Comparison of ENCODE assay signal across 8 mouse cellular contexts in the genomic region with DNA sequence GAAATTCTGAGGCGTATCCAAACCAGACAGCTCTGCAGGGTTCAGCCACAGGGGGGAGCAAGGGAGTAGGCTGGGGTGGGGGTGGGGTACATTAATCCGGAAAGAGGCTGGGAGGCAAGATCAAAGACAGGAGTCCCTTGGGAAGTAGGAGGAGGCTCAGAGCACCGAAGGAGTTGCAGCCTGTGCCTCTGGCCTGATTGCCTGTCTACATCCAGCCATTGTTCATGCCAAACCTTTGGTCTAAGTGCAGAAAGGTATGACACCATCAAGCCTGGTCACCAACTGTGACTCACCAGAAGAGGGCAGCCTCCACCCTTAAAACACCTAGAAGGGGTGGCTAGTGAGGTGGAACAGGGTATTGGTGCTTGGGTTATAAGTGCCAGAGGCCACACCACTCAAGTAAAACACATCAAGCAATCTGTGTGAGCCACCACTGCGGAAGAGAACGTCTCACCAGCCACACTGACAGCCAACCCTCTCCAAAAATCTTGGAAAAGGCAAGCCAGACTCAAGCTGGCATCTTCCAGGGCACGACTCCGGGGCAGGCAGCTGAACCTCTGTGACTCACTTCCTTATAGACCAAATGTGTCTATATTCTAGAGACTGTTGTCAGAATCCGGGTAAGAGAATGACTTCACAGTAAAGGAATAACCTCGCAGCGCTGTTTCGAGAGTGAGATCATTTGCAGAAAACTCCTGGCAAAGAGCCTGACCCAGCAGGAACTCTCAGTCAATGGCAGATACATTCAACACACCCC. TPM values are rescaled to one million over a fixed set of nuclear protein-coding genes. Genes with fewer than 3 reads are reported as not detected.
DNase-seq lines count a peak whose midpoint lies in the region; ATAC-seq and TF ChIP-seq lines count a peak whose summit lies in the region.

No protein-coding gene starts in this region.

- H3K27me3 ChIP-seq in forebrain, embryonic 11.5 days (ENCODE audit: control insufficient read depth, insufficient read depth, low read length): peaks cover 5% of the 10 kb centered on the region
- no peaks in the 10 kb centered on the region for H3K27me3 ChIP-seq in forebrain, embryonic 16.5 days (replicated peaks; ENCODE audit: control insufficient read depth, insufficient read depth, low read length)
- no peaks in the 10 kb centered on the region for H3K27me3 ChIP-seq in ES-Bruce4 (ENCODE audit: control insufficient read depth, insufficient read depth, low read length, poor library complexity, severe bottlenecking)

- no peak overlapping the region for H3K9ac ChIP-seq in forebrain, embryonic 11.5 days (ENCODE audit: low read length)
- no peak overlapping the region for H3K9ac ChIP-seq in forebrain, embryonic 16.5 days (replicated peaks; ENCODE audit: low read depth, low read length)
- H3K9ac ChIP-seq in ES-Bruce4 (ENCODE audit: low read depth, poor library complexity, severe bottlenecking): no peak overlapping the region

- no peaks in the 10 kb centered on the region for H3K36me3 ChIP-seq in forebrain, embryonic 11.5 days (ENCODE audit: control insufficient read depth, insufficient read depth, low read length)
- no peaks in the 10 kb centered on the region for H3K36me3 ChIP-seq in forebrain, embryonic 16.5 days (ENCODE audit: control insufficient read depth, insufficient read depth)
- no peaks in the 10 kb centered on the region for H3K36me3 ChIP-seq in ES-Bruce4 (ENCODE audit: control insufficient read depth, insufficient read depth, low read length, poor library complexity, severe bottlenecking)

- H3K4me1 ChIP-seq in forebrain, embryonic 11.5 days (replicated peaks; ENCODE audit: control insufficient read depth, insufficient read depth, low read length): peaks cover 5% of the 10 kb centered on the region; the same call in 1 of the 2 replicates
- H3K4me1 ChIP-seq in forebrain, embryonic 16.5 days (replicated peaks; ENCODE audit: control insufficient read depth, insufficient read depth, low read length): peaks cover 27% of the 10 kb centered on the region
- H3K4me1 ChIP-seq in ES-Bruce4 (ENCODE audit: control insufficient read depth, insufficient read depth, low read length): no peaks in the 10 kb centered on the region

- H3K9me3 ChIP-seq in forebrain, embryonic 11.5 days (ENCODE audit: control insufficient read depth, low read length): no peaks in the 10 kb centered on the region
- H3K9me3 ChIP-seq in forebrain, embryonic 16.5 days (ENCODE audit: control insufficient read depth, low read length): no peaks in the 10 kb centered on the region
- no peaks in the 10 kb centered on the region for H3K9me3 ChIP-seq in ES-Bruce4 (replicated peaks; ENCODE audit: control insufficient read depth, insufficient read depth, low read length, poor library complexity, severe bottlenecking)

- no peak overlapping the region for H3K27ac ChIP-seq in forebrain, embryonic 11.5 days (ENCODE audit: low read depth, low read length)
- no peak overlapping the region for H3K27ac ChIP-seq in forebrain, embryonic 16.5 days (ENCODE audit: low read length)
- no peak overlapping the region for H3K27ac ChIP-seq in ES-Bruce4 (ENCODE audit: insufficient read depth, low read length)

- H3K4me3 ChIP-seq in forebrain, embryonic 11.5 days (ENCODE audit: low read depth, low read length): no peak overlapping the region
- H3K4me3 ChIP-seq in forebrain, embryonic 16.5 days (replicated peaks; ENCODE audit: low read length): no peak overlapping the region
- no peak overlapping the region for H3K4me3 ChIP-seq in ES-Bruce4 (ENCODE audit: low read depth, low read length)

- intact Hi-C loops in heart, postnatal 14 days (cut with DNase I): no loop called here

- peak; percentile 72 for DNase-seq in forebrain, embryonic 11.5 days (ENCODE audit: low spot score)
- DNase-seq in cerebellum, postnatal 25 days: peak; percentile 52 to 69
- DNase-seq in heart, postnatal 14 days: peak; percentile 34 to 51
- DNase-seq in kidney, postnatal 4 days: peak; percentile 60 to 74
- DNase-seq in mesoderm, embryonic 11.5 days (ENCODE audit: low read depth, low spot score): peak; percentile 72
- no peak for DNase-seq in frontal cortex, postnatal 10 days (ENCODE audit: low spot score in 2 of 2)

- H3K4me2 ChIP-seq in forebrain, embryonic 11.5 days (ENCODE audit: low read depth, low read length, severe bottlenecking): no peak overlapping the region
- no peak overlapping the region for H3K4me2 ChIP-seq in forebrain, embryonic 16.5 days (ENCODE audit: low read length)

- peak; percentile 29 for TF ChIP-seq CTCF in ES-Bruce4 (IDR thresholded peaks at IDR 0.05; ENCODE audit: low read depth, low read length)

- TF ChIP-seq EP300 in ES-Bruce4 (IDR thresholded peaks at IDR 0.05; ENCODE audit: insufficient read depth, low read depth, low read length): 0 out of 2 replicates have a peak, but pooled peaks have one; percentile 8

- WGBS in forebrain, embryonic 11.5 days: 48% methylated on average over 11 of the region's 11 CpGs
- 27% methylated on average over 11 of the region's 11 CpGs for WGBS in forebrain, embryonic 16.5 days

- TF ChIP-seq POLR2A in ES-Bruce4 (IDR thresholded peaks at IDR 0.05; ENCODE audit: insufficient read depth, low read length): no peak

- ATAC-seq in forebrain, embryonic 11.5 days (replicated peaks; ENCODE audit: low FRiP score): 0 out of 2 replicates have a peak, but pooled peaks have one; percentile 28
- ATAC-seq in forebrain, embryonic 16.5 days: no peak; the same call in 1 of the 2 replicates

RNA-seq across cellular contexts. Expression of gene Azin2, which starts 4.9 kb away (rescaled TPM):
- polyA plus RNA-seq in forebrain, embryonic 11.5 days (2014; fragmentation: Nextera tagmentation; extraction: Ambion mirVana): 11.5 TPM in 2 replicates
- polyA plus RNA-seq in forebrain, embryonic 16.5 days (2015; fragmentation: Nextera tagmentation; extraction: Ambion mirVana): 9.8 and 10.3 TPM in 2 replicates
- polyA plus RNA-seq in ES-Bruce4 (2011; ENCODE audit: insufficient read depth, insufficient read length, low read depth, missing spikeins): 31.9 and 32.9 TPM in 2 replicates
- total RNA-seq in heart, postnatal 14 days (2021): 1 to 10 TPM; 2.5 to 3.2 TPM

RNA-seq across cellular contexts. Expression of gene Ak2, which starts 34.4 kb away (rescaled TPM):
- polyA plus RNA-seq in forebrain, embryonic 11.5 days (2014; fragmentation: Nextera tagmentation; extraction: Ambion mirVana): 173 and 174 TPM in 2 replicates
- polyA plus RNA-seq in forebrain, embryonic 16.5 days (2015; fragmentation: Nextera tagmentation; extraction: Ambion mirVana): 96.9 and 103 TPM in 2 replicates
- 204 and 208 TPM in 2 replicates for polyA plus RNA-seq in ES-Bruce4 (2011; ENCODE audit: insufficient read depth, insufficient read length, low read depth, missing spikeins)
- total RNA-seq in heart, postnatal 14 days (2021): 10 to 100 TPM; 66.0 to 66.7 TPM

Comparison
In these comparisons a context has a peak if more than half of its experiments do, and no peak if none do; other contexts are left out.
1. DNase-seq: peak in forebrain, embryonic 11.5 days (single experiment), cerebellum, postnatal 25 days (2 of 2), heart, postnatal 14 days (2 of 2), kidney, postnatal 4 days (2 of 2) and mesoderm, embryonic 11.5 days (single experiment); none in frontal cortex, postnatal 10 days (0 of 2).